Mouse (Mus musculus) bone marrow, adult 2 months (tissue): Measurements from ENCODE around the gene Abcd1.

Experiments used
- CTCF ChIP-seq: fragments of 200-500 bp; IDR thresholded peaks from 2 replicates; pipeline ENCODE4 v1.5.1; 2011; ENCODE audit warnings: low read length, control low read depth; ENCODE audit not compliant: control insufficient read depth, insufficient read depth
- POLR2A ChIP-seq: fragments of 200-500 bp; IDR thresholded peaks from 2 replicates; pipeline ENCODE4 v1.6.1; 2011; ENCODE audit warnings: low read depth, mild to moderate bottlenecking, control low read depth, low read length, borderline replicate concordance; ENCODE audit not compliant: control insufficient read depth

GRCm38 (mm10) chrX:73765311-73765710 is 48.9 kb downstream of the Abcd1 start:
- TF ChIP-seq POLR2A (no peak), CTCF (no peak)
